ENCODE assay signal across 35 mouse cellular contexts in the genomic region with DNA sequence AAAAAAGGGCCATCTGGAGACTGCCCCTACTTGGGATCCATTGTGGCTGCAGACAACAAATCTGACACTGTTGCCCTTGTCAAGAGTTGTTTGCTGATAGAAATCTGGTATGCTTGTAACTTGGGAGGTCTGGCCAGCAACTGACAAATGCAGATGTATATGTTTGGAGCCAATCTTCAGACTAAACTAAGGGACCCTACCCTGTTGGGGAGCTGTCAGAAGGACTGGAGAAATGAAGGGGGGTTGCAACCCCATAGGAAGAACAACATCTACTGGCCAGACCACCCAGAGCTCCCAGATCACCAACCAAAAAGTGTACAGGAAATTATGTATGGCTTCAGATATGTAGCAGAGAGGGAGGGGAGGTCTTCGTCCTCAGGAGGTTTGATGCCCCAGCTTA.
"Had no signal": no experiment of that assay in that cellular context is flagged by ENCODE, and none has a peak within 500 bp of the region (broad histone marks: within the 10 kb centered on the region; RNA-seq: fewer than 3 reads in every experiment).

No protein-coding gene starts in this region.

- H3K4me2 ChIP-seq: heart, embryonic 11.5 days; heart, embryonic 12.5 days; heart, embryonic 13.5 days; heart, embryonic 15.5 days; hindbrain, embryonic 12.5 days; hindbrain, embryonic 13.5 days; hindbrain, embryonic 14.5 days; hindbrain, embryonic 15.5 days; intestine, embryonic 15.5 days; kidney, embryonic 15.5 days had no signal

- H3K4me3 ChIP-seq: heart, adult 2 months; heart, embryonic 10.5 days; heart, embryonic 12.5 days; heart, embryonic 13.5 days; heart, embryonic 15.5 days; hindbrain, embryonic 10.5 days; hindbrain, embryonic 12.5 days; hindbrain, embryonic 13.5 days; hindbrain, embryonic 15.5 days; intestine, embryonic 15.5 days; kidney, embryonic 15.5 days; layer of hippocampus, adult 2 months had no signal

- H3K9me3 ChIP-seq: heart, embryonic 10.5 days; heart, embryonic 13.5 days; heart, embryonic 15.5 days; hindbrain, embryonic 10.5 days; hindbrain, embryonic 12.5 days; hindbrain, embryonic 13.5 days; hindbrain, embryonic 15.5 days; intestine, embryonic 15.5 days; kidney, embryonic 15.5 days had no signal

- H3K4me1 ChIP-seq: heart, embryonic 10.5 days; heart, embryonic 12.5 days; heart, embryonic 13.5 days; heart, embryonic 15.5 days; hindbrain, embryonic 10.5 days; hindbrain, embryonic 12.5 days; hindbrain, embryonic 13.5 days; hindbrain, embryonic 15.5 days; intestine, embryonic 15.5 days; kidney, embryonic 15.5 days had no signal

- DNase-seq: heart, adult 2 months; heart, postnatal 14 days; heart, postnatal 36 days; heart, postnatal 4 days; kidney, adult 11 months; kidney, adult 18-20 months; kidney, adult 2 months; kidney, adult 8-10 months; kidney, adult 9 months; kidney, postnatal 10 days; kidney, postnatal 14 days; kidney, postnatal 25 days; kidney, postnatal 36 days; kidney, postnatal 4 days; layer of hippocampus, adult 9-11 months; layer of hippocampus, postnatal 36 days had no signal

- H3K36me3 ChIP-seq: heart, embryonic 10.5 days; heart, embryonic 12.5 days; heart, embryonic 13.5 days; heart, embryonic 15.5 days; hindbrain, embryonic 10.5 days; hindbrain, embryonic 12.5 days; hindbrain, embryonic 13.5 days; hindbrain, embryonic 15.5 days; intestine, embryonic 15.5 days; kidney, embryonic 15.5 days had no signal

- H3K9ac ChIP-seq: heart, embryonic 12.5 days; heart, embryonic 13.5 days; heart, embryonic 15.5 days; hindbrain, embryonic 12.5 days; hindbrain, embryonic 13.5 days; hindbrain, embryonic 14.5 days; hindbrain, embryonic 15.5 days; intestine, embryonic 15.5 days; kidney, embryonic 15.5 days had no signal

- H3K27ac ChIP-seq: heart, adult 2 months; heart, embryonic 10.5 days; heart, embryonic 13.5 days; heart, embryonic 15.5 days; hindbrain, embryonic 10.5 days; hindbrain, embryonic 12.5 days; hindbrain, embryonic 13.5 days; hindbrain, embryonic 14.5 days; hindbrain, embryonic 15.5 days; hindbrain, postnatal 0 days; intestine, embryonic 15.5 days; kidney, embryonic 15.5 days; kidney, postnatal 0 days; layer of hippocampus, adult 2 months had no signal

- H3K27me3 ChIP-seq: heart, embryonic 12.5 days; heart, embryonic 13.5 days; heart, embryonic 15.5 days; hindbrain, embryonic 12.5 days; hindbrain, embryonic 13.5 days; hindbrain, embryonic 15.5 days; intestine, embryonic 15.5 days; kidney, embryonic 15.5 days had no signal

- ATAC-seq: hindbrain, embryonic 16.5 days; hindbrain, postnatal 0 days; inflammation-experienced regulatory T-cells, adult 6 months; intestine, embryonic 15.5 days; intestine, embryonic 16.5 days; intestine, postnatal 0 days had no signal
